Mouse (Mus musculus): ENCODE data around the gene H2al1b. TPM values are rescaled to one million over a fixed set of nuclear protein-coding genes. Genes with fewer than 3 reads are reported as not detected.
"Not testable (repeated sequence)": the region's sequence is repeated elsewhere in the genome, so short reads cannot be mapped to it uniquely, and the experiment has no call there.

Gene H2al1b
- total RNA-seq, 2 experiments from 2014 or later: not detected

GRCm38 (mm10) chrX:11327522-11327921, 25.3 kb downstream of the H2al1b start, which contains the start of gene H2al1j:
TSS of gene H2al1j (plus strand) at chrX:11327822.
- DNase-seq; intact Hi-C loops (cut with DNase I): not testable (repeated sequence)

GRCm38 (mm10) chrX:11345762-11346161, 43.5 kb downstream of the H2al1b start:
- intact Hi-C loops (cut with DNase I): no loop called here
- peak in 1 of 2 experiments; percentile 4 for DNase-seq

- intact Hi-C loops (cut with DNase I): no loop called here
- no peak for DNase-seq
Observed at GRCm38 (mm10) chrX:11346756-11347155, 44.5 kb downstream of the H2al1b start.

Other genes with a start within 250 kb of the H2al1b start
- gene H2al1a, start 3.2 kb upstream of the H2al1b start, total RNA-seq (2021): not detected
- gene H2al1c, start 3.2 kb downstream of the H2al1b start, total RNA-seq (2021): not detected
- not detected for gene H2al1d, start 6.4 kb downstream of the H2al1b start, total RNA-seq (2021)
- gene H2al1e, start 9.5 kb downstream of the H2al1b start, total RNA-seq (2021): not detected
- gene H2al1f, start 12.7 kb downstream of the H2al1b start, total RNA-seq (2021): not detected
- gene H2al1g, start 15.8 kb downstream of the H2al1b start, total RNA-seq (2021): not detected
- not detected for gene H2al1h, start 19.1 kb downstream of the H2al1b start, total RNA-seq (2021)
- gene H2al1i, start 22.2 kb downstream of the H2al1b start, total RNA-seq (2021): not detected
- gene H2al1j, start 25.4 kb downstream of the H2al1b start, total RNA-seq (2021): not detected

Data from gastrocnemius, postnatal 36 days (tissue).